Mouse (Mus musculus): Measurements from ENCODE around the gene Spryd7. TPM values are rescaled to one million over a fixed set of nuclear protein-coding genes. Genes with fewer than 3 reads are reported as not detected.

Spryd7 gene
- polyA plus RNA-seq, 1 experiment: 3.2 TPM

DNA sequence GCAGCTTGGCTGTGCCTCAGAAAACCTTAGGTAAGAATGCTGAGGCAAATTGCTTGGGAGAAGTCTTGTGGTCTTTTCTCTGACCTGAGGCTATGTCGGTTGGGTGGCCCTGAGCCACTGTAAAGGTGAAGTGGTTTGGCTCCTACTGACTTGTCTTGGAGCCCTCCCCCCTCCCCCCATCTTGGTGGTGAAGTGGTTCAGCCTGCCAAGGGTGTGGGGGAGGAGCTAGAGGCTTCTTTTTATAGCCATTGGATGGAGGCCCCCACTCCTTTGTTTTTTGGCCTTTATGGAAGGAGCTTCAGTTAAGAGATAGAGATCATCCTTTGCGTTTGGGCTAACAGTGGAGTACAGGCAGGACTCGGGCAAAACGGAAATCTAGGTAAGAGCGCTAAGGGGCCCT, 41.3 kb upstream of the Spryd7 start, which contains the start of gene Trim13:
Trim13 (plus strand) TSS at position 280 of the 400 bp plus-strand sequence.
- 57% methylated on average over 5 of the region's 5 CpGs for WGBS
- no peak within 1 kb of the TSS for H3K27ac ChIP-seq (ENCODE audit: insufficient read depth, low read length)
- no peaks in the 10 kb centered on the region for H3K36me3 ChIP-seq (ENCODE audit: control insufficient read depth, insufficient read depth, low read length)
- DNase-seq (ENCODE audit: low read depth in 1 of 2, low spot score in 2 of 2): no peak
- TF ChIP-seq POLR2A (IDR thresholded peaks at IDR 0.05; ENCODE audit: low read depth, low read length) (no peak), CTCF (IDR thresholded peaks at IDR 0.05; ENCODE audit: extremely low read depth, insufficient read depth, insufficient read length, insufficient replicate concordance) (no peak)
- no peaks in the 10 kb centered on the region for H3K27me3 ChIP-seq (ENCODE audit: control insufficient read depth, insufficient read depth, low read length)
- H3K4me3 ChIP-seq (ENCODE audit: extremely low read depth, insufficient read depth, insufficient read length): peak within 1 kb of the TSS; percentile 72; the same call in 1 of the 2 replicates
- no peaks in the 10 kb centered on the region for H3K4me1 ChIP-seq (ENCODE audit: control insufficient read depth, insufficient read depth, insufficient read length)

DNA sequence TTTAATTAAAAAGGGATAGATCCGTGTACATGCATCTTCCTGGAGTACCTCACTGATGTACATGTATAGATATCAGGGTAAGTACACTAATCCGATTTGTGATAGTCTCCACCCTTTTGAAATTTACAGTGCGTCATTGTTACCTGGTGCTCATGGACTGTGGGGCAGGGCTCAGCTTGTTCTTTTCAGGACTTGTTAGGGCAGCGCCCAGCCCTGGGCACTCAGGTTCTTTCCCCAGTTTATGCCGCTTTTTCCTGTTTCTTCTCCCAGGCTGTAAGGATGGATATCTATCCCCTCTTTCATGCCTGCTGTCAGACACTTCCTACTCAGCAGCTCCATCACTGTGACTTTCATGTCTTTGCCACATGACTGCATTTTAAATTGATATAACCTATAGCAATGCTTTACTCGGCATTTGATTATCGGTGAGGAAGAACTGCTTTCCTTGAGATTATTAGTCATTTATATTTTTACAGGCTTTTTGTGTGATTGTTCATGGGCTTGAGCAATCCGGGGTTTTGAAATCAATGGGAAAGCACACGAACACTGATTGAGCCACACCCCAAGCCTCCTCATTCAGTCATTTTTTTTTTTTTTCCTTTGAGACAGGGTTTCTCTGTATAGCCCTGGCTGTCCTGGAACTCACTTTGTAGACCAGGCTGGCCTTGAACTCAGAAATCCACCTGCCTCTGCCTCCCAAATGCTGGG, 40.2 kb upstream of the Spryd7 start:
- H3K4me1 ChIP-seq (ENCODE audit: control insufficient read depth, insufficient read depth, insufficient read length): no peaks in the 10 kb centered on the region
- H3K4me3 ChIP-seq (ENCODE audit: extremely low read depth, insufficient read depth, insufficient read length): no peak overlapping the region
- TF ChIP-seq POLR2A (IDR thresholded peaks at IDR 0.05; ENCODE audit: low read depth, low read length) (no peak), CTCF (IDR thresholded peaks at IDR 0.05; ENCODE audit: extremely low read depth, insufficient read depth, insufficient read length, insufficient replicate concordance) (no peak)
- WGBS: 91% methylated on average over 9 of the region's 9 CpGs
- H3K27me3 ChIP-seq (ENCODE audit: control insufficient read depth, insufficient read depth, low read length): no peaks in the 10 kb centered on the region
- no peak for DNase-seq (ENCODE audit: low read depth in 1 of 2, low spot score in 2 of 2)
- H3K27ac ChIP-seq (ENCODE audit: insufficient read depth, low read length): no peak overlapping the region
- H3K36me3 ChIP-seq (ENCODE audit: control insufficient read depth, insufficient read depth, low read length): no peaks in the 10 kb centered on the region

DNA sequence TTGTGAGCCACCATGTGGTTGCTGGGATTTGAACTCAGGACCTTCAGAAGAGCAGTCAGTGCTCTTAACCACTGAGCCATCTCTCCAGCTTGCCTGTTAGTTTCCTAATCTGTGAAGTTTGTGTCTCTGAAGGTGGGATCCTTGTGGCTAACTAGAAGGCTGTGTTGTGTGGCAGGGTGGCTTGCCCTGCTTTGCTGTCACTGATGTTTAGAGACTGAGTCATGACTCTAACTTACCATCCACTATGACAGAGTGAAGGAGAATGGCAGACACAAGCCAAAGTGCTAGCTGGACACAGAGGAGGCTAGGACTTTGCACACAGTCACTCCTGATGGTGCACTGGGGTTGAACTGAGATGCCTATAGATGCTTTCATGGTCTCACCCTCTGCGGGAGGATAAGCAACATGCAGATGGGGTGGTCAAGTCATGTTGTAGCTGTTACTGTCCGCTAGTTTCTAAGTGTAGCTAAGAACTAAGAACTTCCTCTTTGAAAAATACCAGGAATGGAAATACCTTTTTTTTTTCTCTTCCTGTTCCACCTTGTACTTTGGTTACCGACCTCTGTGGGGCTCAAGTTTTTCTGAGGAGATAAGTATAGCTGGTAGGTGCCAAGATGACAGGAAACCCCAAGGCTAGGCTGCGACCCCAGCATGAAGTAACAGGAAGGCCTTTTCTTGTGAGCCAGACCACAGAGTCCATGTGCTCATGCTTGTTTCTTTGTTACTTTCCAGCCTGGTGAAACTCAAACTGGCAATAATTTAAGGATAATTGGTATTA, 32.8 kb upstream of the Spryd7 start:
- no peaks in the 10 kb centered on the region for H3K27me3 ChIP-seq (ENCODE audit: control insufficient read depth, insufficient read depth, low read length)
- H3K4me1 ChIP-seq (ENCODE audit: control insufficient read depth, insufficient read depth, insufficient read length): no peaks in the 10 kb centered on the region
- no peaks in the 10 kb centered on the region for H3K36me3 ChIP-seq (ENCODE audit: control insufficient read depth, insufficient read depth, low read length)
- no peak overlapping the region for H3K27ac ChIP-seq (ENCODE audit: insufficient read depth, low read length)
- DNase-seq (ENCODE audit: low read depth in 1 of 2, low spot score in 2 of 2): no peak
- TF ChIP-seq CTCF (IDR thresholded peaks at IDR 0.05; ENCODE audit: extremely low read depth, insufficient read depth, insufficient read length, insufficient replicate concordance): no peak
- TF ChIP-seq POLR2A (IDR thresholded peaks at IDR 0.05; ENCODE audit: low read depth, low read length): no peak
- 9% methylated on average over 4 of the region's 4 CpGs for WGBS
- no peak overlapping the region for H3K4me3 ChIP-seq (ENCODE audit: extremely low read depth, insufficient read depth, insufficient read length)

DNA sequence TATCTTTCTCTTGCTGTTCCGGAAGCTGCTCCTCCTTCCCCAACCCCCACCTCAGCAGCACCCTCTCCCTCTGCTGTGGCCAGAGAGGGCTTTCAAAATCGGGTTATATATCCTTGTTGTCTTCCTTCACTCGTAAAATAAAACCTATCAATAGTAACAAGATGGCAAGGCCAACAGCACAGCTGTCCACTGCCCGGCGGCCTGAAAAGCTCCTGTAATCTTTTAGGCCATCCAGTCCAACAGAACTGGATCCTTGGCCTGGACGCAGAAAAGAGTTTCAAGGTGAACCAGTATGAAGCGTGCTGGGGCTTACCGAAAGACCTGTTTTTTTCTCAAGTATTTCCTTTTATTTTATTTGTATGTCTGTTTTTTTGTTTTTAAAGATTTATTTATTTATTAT, 19.3 kb upstream of the Spryd7 start:
- Histone ChIP-seq H3K27ac (ENCODE audit: insufficient read depth, low read length) (no peak overlapping the region), H3K27me3 (ENCODE audit: control insufficient read depth, insufficient read depth, low read length) (no peaks in the 10 kb centered on the region), H3K4me3 (ENCODE audit: extremely low read depth, insufficient read depth, insufficient read length) (no peak overlapping the region), H3K4me1 (ENCODE audit: control insufficient read depth, insufficient read depth, insufficient read length) (no peaks in the 10 kb centered on the region), H3K36me3 (ENCODE audit: control insufficient read depth, insufficient read depth, low read length) (no peaks in the 10 kb centered on the region)
- TF ChIP-seq POLR2A (IDR thresholded peaks at IDR 0.05; ENCODE audit: low read depth, low read length) (no peak), CTCF (IDR thresholded peaks at IDR 0.05; ENCODE audit: extremely low read depth, insufficient read depth, insufficient read length, insufficient replicate concordance) (no peak)
- WGBS: 89% methylated on average over 8 of the region's 8 CpGs
- no peak for DNase-seq (ENCODE audit: low read depth in 1 of 2, low spot score in 2 of 2)

DNA sequence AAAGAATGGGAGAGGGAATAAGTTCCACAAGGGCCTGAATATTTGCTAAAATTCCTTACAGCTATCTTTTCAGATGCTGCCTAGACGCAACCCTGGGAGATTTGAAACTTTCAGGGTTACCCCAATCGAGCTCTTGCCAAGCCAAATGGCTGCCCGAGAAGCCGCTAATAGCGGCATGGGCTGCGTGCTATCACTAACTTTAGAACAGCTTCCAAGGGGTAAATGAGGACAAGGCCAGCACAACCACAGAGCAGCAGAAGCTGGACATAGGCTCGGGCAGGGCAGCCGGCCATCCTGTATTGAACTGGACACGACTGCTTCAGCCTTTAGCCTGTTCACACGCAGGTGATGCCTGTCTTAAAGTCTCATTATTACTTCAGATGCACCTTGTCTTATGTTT, 18.4 kb upstream of the Spryd7 start:
- 92% methylated on average over 10 of the region's 10 CpGs for WGBS
- TF ChIP-seq CTCF (IDR thresholded peaks at IDR 0.05; ENCODE audit: extremely low read depth, insufficient read depth, insufficient read length, insufficient replicate concordance) (no peak), POLR2A (IDR thresholded peaks at IDR 0.05; ENCODE audit: low read depth, low read length) (no peak)
- DNase-seq (ENCODE audit: low read depth in 1 of 2, low spot score in 2 of 2): no peak
- Histone ChIP-seq H3K27me3 (ENCODE audit: control insufficient read depth, insufficient read depth, low read length) (no peaks in the 10 kb centered on the region), H3K36me3 (ENCODE audit: control insufficient read depth, insufficient read depth, low read length) (no peaks in the 10 kb centered on the region), H3K4me1 (ENCODE audit: control insufficient read depth, insufficient read depth, insufficient read length) (no peaks in the 10 kb centered on the region), H3K4me3 (ENCODE audit: extremely low read depth, insufficient read depth, insufficient read length) (no peak overlapping the region), H3K27ac (ENCODE audit: insufficient read depth, low read length) (no peak overlapping the region)

DNA sequence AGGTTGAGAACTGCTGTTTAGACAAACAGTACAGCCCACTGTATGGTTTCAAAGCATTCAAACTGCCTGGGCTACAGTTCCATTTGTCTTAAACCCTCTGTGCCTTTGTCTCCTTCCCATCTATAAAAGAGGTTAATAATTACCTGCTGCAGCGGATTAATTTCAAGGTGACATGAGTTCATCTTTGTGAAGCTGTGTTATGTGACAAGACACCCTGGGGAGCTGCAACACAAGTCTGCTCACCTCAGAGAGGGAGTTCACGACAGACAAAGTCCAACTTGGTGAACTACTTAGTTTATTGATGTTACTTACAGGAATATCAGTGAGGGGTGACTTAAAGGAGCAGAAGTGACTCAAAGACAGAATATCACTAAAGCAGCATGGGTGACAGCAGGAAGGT, 15.4 kb upstream of the Spryd7 start:
- DNase-seq (ENCODE audit: low read depth in 1 of 2, low spot score in 2 of 2): no peak
- Histone ChIP-seq H3K4me1 (ENCODE audit: control insufficient read depth, insufficient read depth, insufficient read length) (no peaks in the 10 kb centered on the region), H3K4me3 (ENCODE audit: extremely low read depth, insufficient read depth, insufficient read length) (no peak overlapping the region), H3K36me3 (ENCODE audit: control insufficient read depth, insufficient read depth, low read length) (no peaks in the 10 kb centered on the region), H3K27ac (ENCODE audit: insufficient read depth, low read length) (no peak overlapping the region), H3K27me3 (ENCODE audit: control insufficient read depth, insufficient read depth, low read length) (no peaks in the 10 kb centered on the region)
- 90% methylated on average over 2 of the region's 2 CpGs for WGBS
- TF ChIP-seq POLR2A (IDR thresholded peaks at IDR 0.05; ENCODE audit: low read depth, low read length): no peak
- no peak for TF ChIP-seq CTCF (IDR thresholded peaks at IDR 0.05; ENCODE audit: extremely low read depth, insufficient read depth, insufficient read length, insufficient replicate concordance)

DNA sequence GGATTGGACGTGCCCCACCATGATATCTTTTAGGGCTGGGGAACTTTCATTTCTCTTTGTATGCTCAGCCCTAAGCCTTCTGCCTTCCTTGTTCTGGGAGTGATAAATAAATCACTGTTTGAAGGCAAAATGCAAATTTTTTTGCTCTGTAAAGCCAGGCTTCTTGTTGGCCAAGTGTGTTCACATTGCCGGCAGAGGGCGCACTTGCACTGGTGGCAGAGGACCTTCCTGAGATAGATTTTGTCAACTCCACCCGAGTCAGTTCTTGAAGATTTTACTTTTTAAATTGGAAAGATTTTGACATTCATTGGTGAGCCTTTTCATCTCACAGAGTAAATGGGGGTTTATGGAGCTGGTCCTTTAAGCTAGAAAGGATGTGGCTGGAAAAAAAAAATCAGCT, 14.7 kb upstream of the Spryd7 start:
- no peaks in the 10 kb centered on the region for H3K4me1 ChIP-seq (ENCODE audit: control insufficient read depth, insufficient read depth, insufficient read length)
- no peaks in the 10 kb centered on the region for H3K27me3 ChIP-seq (ENCODE audit: control insufficient read depth, insufficient read depth, low read length)
- no peak overlapping the region for H3K4me3 ChIP-seq (ENCODE audit: extremely low read depth, insufficient read depth, insufficient read length)
- TF ChIP-seq POLR2A (IDR thresholded peaks at IDR 0.05; ENCODE audit: low read depth, low read length) (no peak), CTCF (IDR thresholded peaks at IDR 0.05; ENCODE audit: extremely low read depth, insufficient read depth, insufficient read length, insufficient replicate concordance) (peak; percentile 88; the same call in 1 of the 2 replicates)
- H3K36me3 ChIP-seq (ENCODE audit: control insufficient read depth, insufficient read depth, low read length): no peaks in the 10 kb centered on the region
- peak; percentile 58 to 82 for DNase-seq (ENCODE audit: low read depth in 1 of 2, low spot score in 2 of 2)
- WGBS: 10% methylated on average over 4 of the region's 4 CpGs
- no peak overlapping the region for H3K27ac ChIP-seq (ENCODE audit: insufficient read depth, low read length)
